11 mouse cellular contexts compared by ENCODE assay signal in genomic region chr2:134816383-134816782, GRCm38 (mm10). TPM values are rescaled to one million over a fixed set of nuclear protein-coding genes. Genes with fewer than 3 reads are reported as not detected.
DNase-seq lines count a peak whose midpoint lies in the region; ATAC-seq and TF ChIP-seq lines count a peak whose summit lies in the region.
"Had no signal": no experiment of that assay in that cellular context is flagged by ENCODE, and none has a peak within 500 bp of the region (broad histone marks: within the 10 kb centered on the region; RNA-seq: fewer than 3 reads in every experiment).

No protein-coding gene starts in this region.

- H3K4me2 ChIP-seq in liver, postnatal 0 days (ENCODE audit: low read depth, low read length), result no peak overlapping the region
- H3K4me2 ChIP-seq: limb, embryonic 15.5 days had no signal

- no peak overlapping the region for H3K9ac ChIP-seq in liver, postnatal 0 days (replicated peaks)
- H3K9ac ChIP-seq: limb, embryonic 15.5 days had no signal

- H3K27ac ChIP-seq in liver, postnatal 0 days (ENCODE audit: low read depth), result no peak overlapping the region
- H3K27ac ChIP-seq: limb, embryonic 15.5 days; stomach, postnatal 0 days had no signal

- intact Hi-C loops in gastrocnemius, postnatal 14 days (cut with DNase I; ENCODE audit: low total_unique reads), result no loop called here

- H3K4me1 ChIP-seq in liver, postnatal 0 days (ENCODE audit: insufficient read depth), result peaks cover 9% of the 10 kb centered on the region

- peak; percentile 6 for DNase-seq in gastrocnemius, postnatal 25 days
- no peak for DNase-seq in gastrocnemius, postnatal 14 days
- DNase-seq in liver, postnatal 0 days, result peak; percentile 18
- DNase-seq in liver, result no peak
- DNase-seq in brain, adult 2 months (ENCODE audit: low read depth, low spot score), result peak; percentile 38
- DNase-seq in lung, postnatal 14 days, result peak; percentile 58
- DNase-seq in heart, postnatal 4 days, result no peak
- DNase-seq in urinary bladder, postnatal 10 days (ENCODE audit: low spot score), result no peak

- no peak for TF ChIP-seq EP300 in liver, postnatal 0 days (IDR thresholded peaks at IDR 0.05; ENCODE audit: low read depth)

- H3K36me3 ChIP-seq in liver, postnatal 0 days (replicated peaks; ENCODE audit: insufficient read depth, low read length), result no peaks in the 10 kb centered on the region
- H3K36me3 ChIP-seq: limb, embryonic 15.5 days had no signal

- ATAC-seq in liver, postnatal 0 days, result no peak
- ATAC-seq: inflammation-experienced regulatory T-cells, adult 6 months had no signal

- WGBS in liver, postnatal 0 days (ENCODE audit: insufficient replicate concordance), result 70% methylated on average over 11 of the region's 11 CpGs

- no peak overlapping the region for H3K4me3 ChIP-seq in liver, postnatal 0 days (ENCODE audit: low read depth, low read length)
- H3K4me3 ChIP-seq: limb, embryonic 15.5 days had no signal

- TF ChIP-seq CTCF in liver, postnatal 0 days (IDR thresholded peaks at IDR 0.05; ENCODE audit: low read depth), result no peak

- no peaks in the 10 kb centered on the region for H3K27me3 ChIP-seq in liver, postnatal 0 days (ENCODE audit: insufficient read depth, low read length)
- H3K27me3 ChIP-seq: limb, embryonic 15.5 days had no signal

- no peaks in the 10 kb centered on the region for H3K9me3 ChIP-seq in liver, postnatal 0 days (ENCODE audit: low read length)
- H3K9me3 ChIP-seq: limb, embryonic 15.5 days had no signal

RNA-seq across cellular contexts. Expression of gene Plcb1, which starts 30.5 kb away (rescaled TPM):
- total RNA-seq in gastrocnemius, postnatal 25 days (2021), result 1 to 10 TPM; 1.5 to 1.8 TPM
- 1 to 10 TPM; 2.9 to 3.1 TPM for total RNA-seq in gastrocnemius, postnatal 14 days (2021)
- polyA plus RNA-seq in liver, postnatal 0 days (2015; fragmentation: Nextera tagmentation; extraction: Ambion mirVana), result 6.6 and 7.9 TPM in 2 replicates
- 1 to 10 TPM; 6.2 to 7.0 TPM for total RNA-seq in heart, postnatal 4 days (2021)

Comparison
In these comparisons a context has a peak if more than half of its experiments do, and no peak if none do; other contexts are left out.
1. DNase-seq: peak in gastrocnemius, postnatal 25 days (single experiment), liver, postnatal 0 days (single experiment), brain, adult 2 months (single experiment) and lung, postnatal 14 days (single experiment); none in gastrocnemius, postnatal 14 days (single experiment), liver (single experiment), heart, postnatal 4 days (single experiment) and urinary bladder, postnatal 10 days (single experiment).